Mouse (Mus musculus) inflammation-experienced regulatory T-cells, adult 6 months (primary cell): ENCODE measurements around the gene Ccar1. TPM values are rescaled to one million over a fixed set of nuclear protein-coding genes. Genes with fewer than 3 reads are reported as not detected.
A peak's percentile ranks its signal among the peaks of the same experiment; 100 is the strongest.
"Not testable (repeated sequence)": the region's sequence is repeated elsewhere in the genome, so short reads cannot be mapped to it uniquely, and the experiment has no call there.

Experiments used
- ATAC-seq: one replicate; pipeline ENCODE4 v1.8.0; 2017
- polyA plus RNA-seq, 3 experiments: library from polyadenylated mRNA; unstranded; fragments of 100-300 nt; shearing (Covaris generic); gene quantifications; one replicate each; pipeline ENCODE4 v1.2.1; 2017

Gene Ccar1
- polyA plus RNA-seq: 100 to 1,000 TPM; 122 to 149 (median 137) TPM

- ATAC-seq: peak; percentile 99
Observed at GRCm38 (mm10) chr10:62792177-62793090, at the start of gene Ccar1. Gene Ccar1 (minus strand): TSS chr10:62792286.

DNA sequence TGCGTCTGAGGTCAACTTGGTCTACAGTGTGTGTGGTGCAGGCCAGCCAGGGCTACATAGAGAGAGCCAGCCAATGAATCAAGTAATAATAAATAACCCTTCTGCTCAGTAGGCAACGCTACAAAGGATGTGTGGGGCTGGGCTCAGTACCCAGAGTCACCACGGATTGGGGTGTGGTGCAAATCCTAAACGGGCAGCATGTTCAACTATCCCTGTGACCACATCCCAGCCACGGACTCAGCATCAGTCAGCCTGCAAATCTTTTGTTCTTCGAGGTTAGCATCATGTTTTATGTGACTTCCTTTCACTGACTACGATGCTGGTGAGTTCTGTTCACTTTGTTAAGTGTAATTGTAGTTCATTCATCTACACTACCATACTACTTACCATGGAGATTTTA is 48.6 kb upstream of the Ccar1 start:
- no peak for ATAC-seq

GRCm38 (mm10) chr10:62837987-62838386 is 45.9 kb upstream of the Ccar1 start:
- ATAC-seq: no peak

DNA sequence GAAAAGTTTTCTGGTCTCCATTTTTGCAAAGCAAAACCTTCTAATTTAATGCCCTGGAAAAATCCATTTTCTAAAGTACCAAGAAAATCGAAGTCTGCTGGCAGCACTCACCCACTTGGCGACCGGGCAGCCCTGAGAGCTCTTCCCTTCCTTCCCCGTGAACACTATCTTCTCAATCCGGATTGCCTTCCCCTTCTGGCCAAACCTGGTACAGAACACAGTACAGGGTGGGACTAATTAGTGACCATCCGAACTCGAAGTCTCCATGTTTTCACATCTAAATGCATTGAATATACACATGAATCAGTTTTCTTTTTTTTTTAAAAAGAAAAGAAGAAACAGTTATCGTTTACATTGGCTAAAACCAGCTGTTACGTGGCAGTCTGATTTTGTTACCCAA is 40.7 kb upstream of the Ccar1 start:
- ATAC-seq: no peak

- no peak for ATAC-seq
Observed at GRCm38 (mm10) chr10:62831546-62831945, 39.5 kb upstream of the Ccar1 start.

DNA sequence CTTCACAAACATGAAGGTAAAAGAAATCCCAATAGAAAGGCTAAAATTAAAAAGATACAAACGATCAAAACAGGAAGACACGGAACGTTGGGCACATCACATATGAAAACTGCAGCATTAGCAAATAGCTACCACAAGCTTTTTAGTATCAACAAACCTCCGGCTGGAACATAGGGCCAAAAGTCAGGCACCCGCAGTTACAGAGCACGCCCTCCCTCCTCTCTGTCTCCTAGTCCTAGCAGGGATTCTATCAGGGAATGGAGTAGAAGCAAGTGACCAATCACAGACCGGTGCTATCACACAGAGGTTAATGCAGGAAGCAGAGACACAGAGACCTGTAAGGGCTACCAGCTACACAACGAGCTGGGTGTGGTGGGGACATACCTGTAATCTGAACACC is 32.4 kb upstream of the Ccar1 start:
- ATAC-seq: no peak

DNA sequence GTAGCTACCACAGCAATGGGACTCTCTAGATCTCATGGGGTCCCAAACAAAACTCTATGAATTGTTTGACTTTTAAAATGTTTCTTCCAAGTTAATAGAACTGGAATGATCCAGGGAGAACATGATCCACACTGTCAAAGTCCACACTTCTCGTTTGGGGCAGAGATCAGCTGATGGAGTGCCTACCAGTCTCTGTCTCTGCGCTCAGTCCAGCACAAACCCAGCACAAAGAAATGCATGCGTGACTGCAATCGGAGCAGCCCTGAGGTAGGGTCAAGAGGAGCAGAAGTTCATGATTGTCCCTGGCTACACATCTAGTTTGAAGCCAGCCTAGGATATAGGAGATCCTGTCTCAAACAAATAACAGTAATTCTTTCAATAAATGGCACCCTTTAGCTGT is 31.3 kb upstream of the Ccar1 start:
- no peak for ATAC-seq

GRCm38 (mm10) chr10:62810010-62810409 is 17.9 kb upstream of the Ccar1 start:
- no peak for ATAC-seq

DNA sequence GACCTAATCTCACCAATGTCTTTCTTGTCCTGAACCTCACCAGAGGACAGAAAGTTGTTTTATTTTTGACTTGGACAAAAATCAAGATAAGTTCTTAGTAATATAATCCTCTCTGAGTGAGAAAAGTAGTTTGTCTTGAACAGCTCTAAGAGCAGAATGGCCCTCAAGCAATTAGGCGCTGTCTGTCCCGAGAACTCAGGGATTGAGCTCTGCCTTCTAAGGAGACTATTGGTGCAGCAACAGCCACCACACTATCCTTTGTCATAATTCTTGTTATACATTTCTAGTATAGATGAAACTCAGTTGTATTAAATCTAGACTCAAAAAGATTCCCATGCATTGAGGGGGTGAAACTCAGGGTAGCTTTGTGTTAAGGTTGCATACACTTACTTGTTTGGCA is 16.7 kb upstream of the Ccar1 start:
- ATAC-seq: no peak

- ATAC-seq: no peak
Observed at GRCm38 (mm10) chr10:62808316-62808715, 16.2 kb upstream of the Ccar1 start.

DNA sequence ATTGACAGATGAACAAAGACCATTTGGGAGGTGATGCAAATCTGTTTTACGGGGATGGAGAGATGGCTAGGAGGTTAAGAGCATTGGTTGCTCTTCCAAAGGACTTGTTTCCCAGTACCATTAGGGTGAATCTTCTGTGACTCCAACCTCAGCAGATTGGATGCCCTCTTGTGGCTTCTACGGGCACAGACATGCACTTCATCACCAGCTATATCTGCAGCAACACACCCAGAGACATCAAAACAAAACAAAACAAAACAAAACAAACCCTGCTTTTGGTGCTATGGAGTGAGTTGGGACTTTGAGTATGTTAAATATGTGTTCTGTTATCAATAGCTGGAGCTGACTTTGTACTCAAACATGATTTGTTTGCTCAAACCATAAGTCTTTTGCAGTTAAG is 12.0 kb upstream of the Ccar1 start:
- no peak for ATAC-seq

DNA sequence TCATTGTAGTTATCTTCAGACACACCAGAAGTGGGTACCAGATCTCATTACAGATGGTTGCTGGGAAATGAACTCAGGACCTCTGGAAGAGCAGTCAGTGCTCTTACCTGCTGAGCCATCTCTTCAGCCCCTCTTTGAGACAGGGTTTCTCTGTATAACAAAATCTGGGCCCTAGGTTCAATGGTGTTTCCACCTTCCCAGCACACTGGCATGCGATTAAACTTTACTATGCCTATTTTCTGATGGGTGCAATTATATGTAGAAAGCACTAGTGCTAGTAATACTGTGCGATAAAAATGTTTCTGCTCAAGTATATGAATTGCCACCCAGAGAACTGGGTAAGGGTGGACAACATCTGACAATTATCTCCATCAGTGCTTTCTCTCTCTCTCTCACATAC is 11.2 kb upstream of the Ccar1 start:
- no peak for ATAC-seq

GRCm38 (mm10) chr10:62794221-62794620 is 2.1 kb upstream of the Ccar1 start:
- no peak for ATAC-seq

GRCm38 (mm10) chr10:62793091-62793453 is 986 bp upstream of the Ccar1 start:
- no peak for ATAC-seq

GRCm38 (mm10) chr10:62791251-62792176 is 572 bp downstream of the Ccar1 start:
- ATAC-seq: peak; percentile 20

DNA sequence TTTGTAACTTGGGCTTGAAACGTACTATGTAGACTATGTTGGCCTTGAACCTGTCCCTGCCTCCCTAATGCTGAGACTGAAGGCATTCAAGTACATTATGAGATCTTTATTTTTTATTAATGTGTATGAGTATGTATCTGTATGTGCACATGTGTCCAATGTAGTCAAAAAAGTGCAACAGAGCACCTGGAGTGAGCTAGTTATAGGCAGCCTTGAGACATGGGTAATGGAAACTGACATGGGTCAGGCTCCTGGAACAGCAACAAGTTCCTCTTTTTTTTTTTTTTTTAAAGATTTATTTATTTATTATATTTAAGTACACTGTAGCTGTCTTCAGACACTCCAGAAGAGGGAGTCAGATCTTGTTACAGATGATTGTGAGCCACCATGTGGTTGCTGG is 10.3 kb downstream of the Ccar1 start:
- not testable (repeated sequence) for ATAC-seq

- no peak for ATAC-seq
Observed at GRCm38 (mm10) chr10:62750781-62751180, 41.3 kb downstream of the Ccar1 start.

GRCm38 (mm10) chr10:62739961-62740737 is 51.9 kb downstream of the Ccar1 start:
- ATAC-seq: no peak

- ATAC-seq: no peak
Observed at GRCm38 (mm10) chr10:62736965-62737688, 55.0 kb downstream of the Ccar1 start.

DNA sequence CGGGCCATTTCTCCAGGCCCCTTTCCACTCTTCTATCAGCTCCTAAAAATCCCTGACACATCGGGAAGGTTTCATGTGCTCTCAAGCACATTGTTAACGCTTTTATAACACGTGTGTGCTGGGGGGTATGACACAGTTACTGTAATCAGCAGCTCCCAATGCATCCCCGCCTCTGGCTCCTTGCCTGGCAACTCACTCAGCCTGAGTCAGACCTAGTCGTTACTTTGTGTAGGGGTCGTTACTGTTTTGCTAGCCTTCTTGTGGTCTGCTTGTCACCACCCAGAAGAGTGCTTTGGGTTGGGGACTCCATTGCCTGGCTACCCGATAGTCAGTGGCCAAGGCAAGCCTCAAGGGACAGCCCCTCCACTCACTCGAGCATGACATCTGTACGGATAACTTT is 61.3 kb downstream of the Ccar1 start:
- no peak for ATAC-seq

GRCm38 (mm10) chr10:62725771-62726687 is 66.1 kb downstream of the Ccar1 start, which contains the start of gene Stox1:
Gene Stox1 (minus strand): TSS chr10:62726128.
- ATAC-seq: peak; percentile 52
